Mouse (Mus musculus) embryonic facial prominence, embryonic 11.5 days (tissue): ENCODE measurements at regions not wholly inside any gene's neighbourhood (a gene's known extent, or its start where the extent isn't known, plus 50 kb on each side); places are given as distances from the start of the nearest gene placed in this dataset.

ENCODE experiments used
- ATAC-seq: fragments of 200-750 bp; cut with Nextera tagmentation; replicated peaks from 2 replicates; pipeline ENCODE4 v1.8.0; 2017; ENCODE audit warnings: low read depth; ENCODE audit not compliant: insufficient number of reproducible peaks, low FRiP score, low TSS enrichment
- DNase-seq: peaks from one replicate; pipeline ENCODE4 v3.0.0-alpha.2; 2015; ENCODE audit warnings: low spot score
- H3K27ac ChIP-seq: fragments of 300-500 bp; sonication (generic); replicated peaks from 2 replicates; pipeline ENCODE4 v1.5.1; 2014; ENCODE audit warnings: mild to moderate bottlenecking, low read depth, low read length, control low read depth
- H3K27me3 ChIP-seq: fragments of 300-500 bp; sonication (generic); 2 replicates; pipeline ENCODE4 v1.6.1; 2014; ENCODE audit warnings: mild to moderate bottlenecking, low read length, moderate library complexity, mixed read lengths; ENCODE audit not compliant: control insufficient read depth, insufficient read depth
- H3K36me3 ChIP-seq: fragments of 300-500 bp; sonication (generic); replicated peaks from 2 replicates; pipeline ENCODE4 v1.6.1; 2014; ENCODE audit warnings: low read depth, mild to moderate bottlenecking, low read length, moderate library complexity, mixed read lengths; ENCODE audit not compliant: control insufficient read depth, insufficient read depth
- H3K4me1 ChIP-seq: fragments of 300-500 bp; sonication (generic); 2 replicates; pipeline ENCODE4 v1.6.1; 2014; ENCODE audit warnings: low read length, mixed read lengths; ENCODE audit not compliant: control insufficient read depth, insufficient read depth
- H3K4me2 ChIP-seq: fragments of 300-500 bp; sonication (generic); 2 replicates; pipeline ENCODE4 v1.6.1; 2014; ENCODE audit warnings: low read depth, mild to moderate bottlenecking, control low read depth, low read length, moderate library complexity
- H3K4me3 ChIP-seq: fragments of 300-500 bp; sonication (generic); 2 replicates; pipeline ENCODE4 v1.5.1; 2014; ENCODE audit warnings: low read depth, low read length, control low read depth
- H3K9ac ChIP-seq: fragments of 300-500 bp; sonication (generic); replicated peaks from 2 replicates; pipeline ENCODE4 v1.6.1; 2014; ENCODE audit warnings: mild to moderate bottlenecking, control low read depth, low read length
- H3K9me3 ChIP-seq: fragments of 300-500 bp; sonication (generic); replicated peaks from 2 replicates; pipeline ENCODE4 v1.6.1; 2016; ENCODE audit warnings: mild to moderate bottlenecking, low read length, inconsistent platforms, mixed read lengths; ENCODE audit not compliant: control insufficient read depth
- WGBS: fragments of 180-500 bp; shearing (Covaris S2); extraction: QIAGEN DNeasy Blood & Tissue Kit; methylation state at CpG from one replicate; pipeline ENCODE4 v1.1.7; 2014; 5-methylcytosine and 5-hydroxymethylcytosine counted together

DNA sequence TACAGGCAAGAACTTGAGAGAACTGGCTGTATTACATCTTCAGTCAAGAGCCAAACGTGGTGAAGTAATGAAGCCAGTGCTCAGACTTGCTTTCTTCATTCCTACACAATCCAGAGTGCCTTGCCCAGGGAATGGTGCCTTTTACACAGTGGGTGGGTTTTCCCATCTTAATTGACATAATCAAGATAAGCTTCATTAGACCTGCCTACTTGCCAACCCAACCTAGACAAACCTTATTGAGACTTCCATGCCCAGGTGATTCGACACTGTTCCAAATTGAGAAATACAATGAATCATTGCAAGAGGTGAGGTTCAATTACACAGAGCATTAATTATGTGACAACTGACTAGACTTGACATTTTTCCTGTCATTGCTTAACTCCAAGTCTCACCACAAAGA, 2557.0 kb upstream of the Gm6569 start:
- H3K4me1 ChIP-seq, result no peaks in the 10 kb centered on the region
- H3K27me3 ChIP-seq, result no peaks in the 10 kb centered on the region
- no peak overlapping the region for H3K9ac ChIP-seq
- no peaks in the 10 kb centered on the region for H3K36me3 ChIP-seq
- H3K4me3 ChIP-seq, result no peak overlapping the region
- H3K4me2 ChIP-seq, result no peak overlapping the region
- WGBS, result 74% methylated on average over 2 of the region's 2 CpGs
- DNase-seq, result no peak
- no peak for ATAC-seq
- no peak overlapping the region for H3K27ac ChIP-seq
- no peaks in the 10 kb centered on the region for H3K9me3 ChIP-seq

DNA sequence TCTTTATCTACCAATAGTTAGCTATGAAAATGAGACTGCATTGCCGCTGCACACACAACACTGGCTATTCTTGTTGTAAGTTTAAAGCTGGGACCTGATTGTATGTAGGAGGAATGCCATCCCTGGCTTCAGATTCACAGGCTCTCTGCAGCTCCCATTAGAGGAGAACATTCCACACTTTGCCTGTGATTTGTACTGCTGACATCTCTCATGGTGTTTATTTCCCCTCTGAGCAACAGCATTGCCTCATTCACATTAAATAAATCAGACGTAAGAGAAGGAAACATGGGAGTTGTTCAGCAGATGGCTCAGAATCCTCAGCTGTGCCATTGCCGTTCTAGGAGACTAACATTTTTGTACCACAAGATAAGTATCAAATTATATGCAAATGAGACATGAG, 2550.6 kb upstream of the Gm6569 start:
- no peak for ATAC-seq
- no peaks in the 10 kb centered on the region for H3K27me3 ChIP-seq
- H3K27ac ChIP-seq, result no peak overlapping the region
- H3K36me3 ChIP-seq, result no peaks in the 10 kb centered on the region
- H3K9ac ChIP-seq, result no peak overlapping the region
- H3K9me3 ChIP-seq, result no peaks in the 10 kb centered on the region
- H3K4me2 ChIP-seq, result no peak overlapping the region
- H3K4me1 ChIP-seq, result no peaks in the 10 kb centered on the region
- no peak overlapping the region for H3K4me3 ChIP-seq
- no peak for DNase-seq
- WGBS, result 86% methylated on average over 3 of the region's 3 CpGs

DNA sequence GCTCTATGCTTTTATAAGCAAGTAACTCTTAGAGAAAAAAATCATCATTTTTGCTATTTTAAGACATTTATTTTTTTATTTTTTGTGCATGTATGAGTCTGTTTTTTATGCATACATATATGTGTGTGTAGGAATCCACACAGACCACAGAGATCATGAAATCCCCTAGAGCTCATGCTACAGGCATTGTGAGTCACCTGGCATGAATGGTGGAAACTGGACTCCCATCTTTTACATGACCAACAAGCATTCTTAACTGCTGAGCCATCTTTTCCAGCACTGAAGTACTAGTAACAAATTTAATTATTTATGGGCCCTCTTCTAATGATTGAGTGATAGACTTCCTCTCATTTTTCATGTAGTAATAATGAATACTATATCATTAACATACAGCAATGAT, 2531.8 kb upstream of the Gm6569 start:
- no peak overlapping the region for H3K27ac ChIP-seq
- no peak for DNase-seq
- no peak overlapping the region for H3K9ac ChIP-seq
- no peak overlapping the region for H3K4me3 ChIP-seq
- H3K4me2 ChIP-seq, result no peak overlapping the region
- no peaks in the 10 kb centered on the region for H3K36me3 ChIP-seq
- H3K9me3 ChIP-seq, result no peaks in the 10 kb centered on the region
- no peaks in the 10 kb centered on the region for H3K27me3 ChIP-seq
- ATAC-seq, result no peak
- no peaks in the 10 kb centered on the region for H3K4me1 ChIP-seq

DNA sequence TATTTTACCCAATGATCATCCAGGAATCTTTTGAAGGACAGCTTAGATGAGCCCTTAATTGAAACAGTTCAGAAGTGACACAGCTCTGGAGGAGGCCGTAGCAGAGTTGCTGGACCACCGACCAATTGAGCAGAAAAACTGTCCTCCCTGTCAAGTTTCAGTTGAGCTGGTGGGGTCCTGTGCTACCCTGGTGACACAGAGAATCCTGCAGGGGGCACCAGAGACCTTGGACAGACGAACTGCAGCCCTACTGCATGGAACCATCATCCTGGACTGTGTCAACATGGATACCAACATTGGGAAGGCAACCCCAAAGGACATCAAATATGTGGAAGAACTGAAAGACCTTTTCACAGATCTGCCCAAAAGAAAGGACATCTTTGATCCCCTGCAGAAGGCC, 2524.1 kb upstream of the Gm6569 start:
- H3K4me1 ChIP-seq, result no peaks in the 10 kb centered on the region
- H3K27me3 ChIP-seq, result no peaks in the 10 kb centered on the region
- no peak overlapping the region for H3K9ac ChIP-seq
- no peak for ATAC-seq
- no peak for DNase-seq
- WGBS, result 63% methylated on average over 3 of the region's 3 CpGs
- H3K4me3 ChIP-seq, result no peak overlapping the region
- no peaks in the 10 kb centered on the region for H3K9me3 ChIP-seq
- no peak overlapping the region for H3K4me2 ChIP-seq
- no peaks in the 10 kb centered on the region for H3K36me3 ChIP-seq
- no peak overlapping the region for H3K27ac ChIP-seq

DNA sequence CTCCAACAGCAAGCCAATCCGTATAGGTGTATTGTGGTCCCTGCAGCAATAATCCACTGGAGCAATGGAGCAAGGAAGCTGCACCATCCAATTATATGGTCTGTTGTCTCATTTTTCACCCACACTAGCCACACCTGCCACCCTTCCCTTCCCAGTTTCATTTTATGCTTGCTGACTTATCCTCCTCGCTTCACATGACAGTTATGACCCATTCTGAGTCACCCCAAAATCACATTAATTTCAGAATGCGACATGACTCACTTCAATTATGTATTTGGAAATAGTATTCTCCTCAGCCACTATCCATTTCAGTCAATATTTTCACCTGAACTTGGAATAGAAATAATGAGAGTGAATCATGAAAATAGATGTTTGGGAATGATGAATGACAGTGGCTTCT, 2507.8 kb upstream of the Gm6569 start:
- H3K4me2 ChIP-seq, result no peak overlapping the region
- DNase-seq (no peak), ATAC-seq (no peak)
- 76% methylated on average over 3 of the region's 3 CpGs for WGBS
- H3K4me3 ChIP-seq, result no peak overlapping the region
- H3K27me3 ChIP-seq, result no peaks in the 10 kb centered on the region
- H3K9ac ChIP-seq, result no peak overlapping the region
- H3K9me3 ChIP-seq, result no peaks in the 10 kb centered on the region
- no peak overlapping the region for H3K27ac ChIP-seq
- H3K4me1 ChIP-seq, result no peaks in the 10 kb centered on the region
- no peaks in the 10 kb centered on the region for H3K36me3 ChIP-seq

DNA sequence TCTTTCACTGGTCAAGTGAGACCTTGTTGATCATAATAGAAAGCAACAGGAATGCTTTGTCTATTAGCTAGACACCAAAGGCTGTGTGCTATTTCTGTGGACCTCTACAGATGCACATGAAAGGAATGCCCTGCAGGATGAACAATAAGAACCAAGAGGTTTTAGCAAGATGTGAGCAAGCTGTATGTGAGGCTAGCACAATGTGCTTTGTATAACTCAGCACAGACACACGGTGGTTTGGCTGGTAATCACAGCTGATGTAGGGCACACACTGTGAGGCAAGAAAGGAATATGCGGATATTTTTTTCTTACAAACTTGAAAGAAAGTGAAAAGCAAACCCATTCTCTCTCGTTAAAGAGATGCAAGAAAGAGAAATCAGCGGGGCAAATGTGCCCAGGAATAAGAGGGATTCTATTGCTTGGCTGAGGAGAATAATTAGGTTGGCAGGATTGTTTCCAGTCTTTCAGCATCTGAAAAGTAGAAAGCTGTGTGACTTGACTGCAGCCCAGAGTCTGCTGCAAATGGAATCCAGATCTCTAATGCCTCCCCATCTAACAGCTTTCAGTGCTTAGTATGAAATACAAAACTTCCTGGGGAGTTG, 2476.1 kb upstream of the Gm6569 start:
- 36% methylated on average over 4 of the region's 4 CpGs for WGBS
- Histone ChIP-seq H3K9me3 (no peaks in the 10 kb centered on the region), H3K9ac (no peak overlapping the region), H3K27ac (no peak overlapping the region), H3K4me1 (no peaks in the 10 kb centered on the region), H3K36me3 (no peaks in the 10 kb centered on the region), H3K27me3 (no peaks in the 10 kb centered on the region), H3K4me3 (no peak overlapping the region), H3K4me2 (no peak overlapping the region)
- no peak for ATAC-seq
- DNase-seq, result peak; percentile 9

DNA sequence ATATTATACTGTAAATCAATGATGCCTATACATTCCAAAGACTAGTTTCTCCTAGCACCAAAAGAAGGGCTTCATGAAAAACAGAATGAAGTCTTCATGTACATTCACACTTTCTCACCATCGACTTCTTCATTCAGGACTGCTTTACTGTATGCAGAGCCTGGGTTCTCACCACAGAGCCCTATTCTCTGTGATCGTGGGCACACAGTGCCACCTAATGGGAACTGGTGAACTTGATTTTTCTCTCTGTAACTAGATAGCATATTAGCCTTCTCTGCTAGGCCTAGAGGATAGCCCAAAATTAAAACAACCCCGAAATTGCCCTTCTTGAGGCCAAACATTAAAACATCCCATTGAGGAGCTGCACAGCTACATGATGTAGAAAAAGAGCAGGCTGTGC, 2458.6 kb upstream of the Gm6569 start:
- ATAC-seq (peak; percentile 59; the same call in 1 of the 2 replicates), DNase-seq (peak; percentile 55)
- H3K4me3 ChIP-seq, result no peak overlapping the region
- no peaks in the 10 kb centered on the region for H3K27me3 ChIP-seq
- no peak overlapping the region for H3K9ac ChIP-seq
- no peaks in the 10 kb centered on the region for H3K4me1 ChIP-seq
- no peak overlapping the region for H3K4me2 ChIP-seq
- H3K9me3 ChIP-seq, result no peaks in the 10 kb centered on the region
- H3K27ac ChIP-seq, result no peak overlapping the region
- no peaks in the 10 kb centered on the region for H3K36me3 ChIP-seq
- WGBS, result 57% methylated on average over 3 of the region's 3 CpGs
